Mouse (Mus musculus) C2C12 (cell line): ENCODE measurements around the gene Ccdc186. TPM values are rescaled to one million over a fixed set of nuclear protein-coding genes. Genes with fewer than 3 reads are reported as not detected.
A peak's percentile ranks its signal among the peaks of the same experiment; 100 is the strongest.

Source experiments
- H3K27me3 ChIP-seq: one replicate; pipeline ENCODE4 v1.6.1; 2011; ENCODE audit not compliant: control insufficient read depth, insufficient read depth, insufficient read length
- H3K36me3 ChIP-seq: one replicate; pipeline ENCODE4 v1.6.1; 2011; ENCODE audit not compliant: control insufficient read depth, insufficient read depth
- H3K4me3 ChIP-seq: one replicate; pipeline ENCODE4 v1.5.1; 2011; ENCODE audit warnings: mild to moderate bottlenecking, control low read depth; ENCODE audit not compliant: poor library complexity, insufficient read depth, severe bottlenecking
- H3K79me2 ChIP-seq: one replicate; pipeline ENCODE4 v1.6.1; 2011; ENCODE audit not compliant: control insufficient read depth, insufficient read depth
- H3K79me3 ChIP-seq: one replicate; pipeline ENCODE4 v1.6.1; 2011; ENCODE audit warnings: low read depth, control low read depth
- H3ac ChIP-seq: one replicate; pipeline ENCODE3; 2011; ENCODE audit warnings: low read depth; ENCODE audit not compliant: control insufficient read depth, insufficient read length
- CEBPB ChIP-seq: IDR thresholded peaks from one replicate; pipeline ENCODE4 v1.6.1; 2011; ENCODE audit warnings: low read depth, mild to moderate bottlenecking, control low read depth, moderate library complexity
- CTCF ChIP-seq: IDR thresholded peaks from one replicate; pipeline ENCODE4 v1.5.1; 2011; ENCODE audit not compliant: control insufficient read depth, insufficient read depth, insufficient read length
- FOSL1 ChIP-seq: IDR thresholded peaks from one replicate; pipeline ENCODE4 v1.8.0; 2011; ENCODE audit warnings: mild to moderate bottlenecking, low read length; ENCODE audit not compliant: poor library complexity, insufficient read depth, severe bottlenecking
- MAX ChIP-seq: IDR thresholded peaks from one replicate; pipeline ENCODE4 v1.6.1; 2011; ENCODE audit warnings: mild to moderate bottlenecking, control low read depth
- MYOD1 ChIP-seq: IDR thresholded peaks from one replicate; pipeline ENCODE4 v1.6.1; 2011; ENCODE audit warnings: low read depth; ENCODE audit not compliant: control insufficient read depth, insufficient read length
- MYOG ChIP-seq: IDR thresholded peaks from one replicate; pipeline ENCODE4 v1.6.1; 2011; ENCODE audit not compliant: control insufficient read depth, insufficient read length; ENCODE audit errors: extremely low read depth
- USF1 ChIP-seq: IDR thresholded peaks from one replicate; pipeline ENCODE4 v1.6.1; 2011; ENCODE audit warnings: low read depth, mild to moderate bottlenecking, control low read depth, moderate library complexity
- long read RNA-seq, 2 experiments: library from polyadenylated mRNA; unstranded; transcript quantifications; one replicate each; pipeline ENCODE4 v2.0.0; 2019 to 2020
- polyA plus RNA-seq: library from polyadenylated mRNA; unstranded; fragments of >200 nt; fragmentation: generic; extraction: Trizol; gene quantifications from one replicate; pipeline ENCODE4 v1.2.1, GENCODE M21; 2012; ENCODE audit warnings: missing spikeins

Gene Ccdc186
- 2.9 TPM for polyA plus RNA-seq
- long read RNA-seq, experiment 1, partial matches to known transcripts, result 6 of 9 reads
- long read RNA-seq, experiment 1, other reads (novel, unspliced or antisense), result 3 of 9 reads
- long read RNA-seq, experiment 2, full-length matches to known transcripts, result 5 of 24 reads
- long read RNA-seq, experiment 2, partial matches to known transcripts, result 13 of 24 reads
- long read RNA-seq, experiment 2, other reads (novel, unspliced or antisense), result 6 of 24 reads

DNA sequence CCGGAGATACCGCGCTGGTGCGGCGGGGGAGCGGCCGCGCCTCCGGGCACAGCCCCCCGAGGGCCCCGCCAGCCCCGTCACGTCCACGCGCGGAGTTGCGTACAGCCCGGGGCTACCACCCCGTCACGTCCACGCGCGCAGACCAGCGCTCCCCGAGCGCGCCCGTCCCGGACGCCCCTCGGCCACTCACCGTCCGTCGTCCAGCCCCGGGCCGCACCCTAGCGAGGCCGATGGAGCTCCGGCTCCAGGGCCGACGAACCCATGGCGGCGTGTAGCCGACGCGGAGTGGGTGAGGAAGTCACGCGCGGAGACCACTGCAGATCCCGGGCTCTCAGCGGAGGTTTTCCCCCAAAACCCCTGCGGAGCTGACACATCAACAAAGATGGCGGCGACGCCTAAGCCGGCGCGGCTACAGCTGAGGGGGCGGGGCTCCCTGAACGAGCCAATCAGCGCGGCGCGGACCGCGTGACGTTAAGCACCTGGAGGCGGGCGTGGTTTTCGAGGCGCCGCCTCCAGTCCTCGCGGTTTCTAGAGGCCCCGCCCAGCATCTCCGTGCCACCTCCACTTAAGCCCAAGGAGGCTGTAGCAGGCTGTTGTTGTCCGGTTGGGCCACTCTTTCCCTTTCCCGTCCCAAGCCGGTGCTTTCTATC is at the start of gene Ccdc186:
Ccdc186 (minus strand) TSS at position 393 of the 650 bp plus-strand sequence.
- Histone ChIP-seq H3K27me3 (no peaks in the 10 kb centered on the region), H3K79me3 (peaks cover 30% of the 10 kb centered on the region)

GRCm38 (mm10) chr19:56867701-56868100 is 45.7 kb upstream of the Ccdc186 start:
- TF ChIP-seq CTCF, result no peak
- TF ChIP-seq USF1, result no peak
- no peak for TF ChIP-seq MYOD1
- TF ChIP-seq MAX, result no peak
- TF ChIP-seq MYOG, result no peak
- no peak for TF ChIP-seq FOSL1
- TF ChIP-seq CEBPB, result no peak
- Histone ChIP-seq H3ac (no peak overlapping the region), H3K27me3 (no peaks in the 10 kb centered on the region), H3K79me3 (no peaks in the 10 kb centered on the region), H3K79me2 (no peaks in the 10 kb centered on the region), H3K36me3 (no peaks in the 10 kb centered on the region), H3K4me3 (no peak overlapping the region)

More for the DNA sequence above, at the start of gene Ccdc186:
- Histone ChIP-seq H3ac (peak within 1 kb of the TSS; percentile 79), H3K36me3 (no peaks in the 10 kb centered on the region), H3K4me3 (peak within 1 kb of the TSS; percentile 91), H3K79me2 (peaks cover 50% of the 10 kb centered on the region)
- TF ChIP-seq CTCF, result no peak
- no peak for TF ChIP-seq MYOG
- TF ChIP-seq CEBPB, result no peak
- no peak for TF ChIP-seq MYOD1
- no peak for TF ChIP-seq MAX
- TF ChIP-seq FOSL1, result no peak
- no peak for TF ChIP-seq USF1

DNA sequence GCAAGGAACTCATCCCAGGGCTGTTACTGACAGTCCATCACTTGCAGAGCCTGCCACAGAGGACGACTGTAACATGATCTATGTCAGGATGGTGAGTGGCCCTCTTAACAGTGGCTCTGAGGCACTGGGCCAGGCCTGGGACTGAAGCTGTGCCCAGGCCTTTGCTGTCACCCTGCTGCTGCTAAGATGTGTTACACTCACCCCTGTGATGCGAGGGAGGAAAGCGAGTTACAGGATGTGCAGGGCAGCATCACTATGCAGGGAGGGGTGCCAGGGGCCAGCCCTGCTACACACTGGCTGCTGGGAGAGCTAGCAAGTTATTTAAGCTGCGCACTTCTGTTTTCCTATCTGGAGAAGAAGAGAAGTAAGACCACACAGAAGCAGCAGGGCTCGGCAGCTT is 34.5 kb upstream of the Ccdc186 start:
- TF ChIP-seq CEBPB (no peak), CTCF (no peak), USF1 (no peak), MYOG (no peak), MYOD1 (no peak), MAX (no peak)
- no peaks in the 10 kb centered on the region for H3K79me2 ChIP-seq
- H3ac ChIP-seq, result no peak overlapping the region
- H3K79me3 ChIP-seq, result no peaks in the 10 kb centered on the region
- no peaks in the 10 kb centered on the region for H3K36me3 ChIP-seq
- H3K4me3 ChIP-seq, result no peak overlapping the region
- no peaks in the 10 kb centered on the region for H3K27me3 ChIP-seq

GRCm38 (mm10) chr19:56852590-56852989 is 30.6 kb upstream of the Ccdc186 start:
- Histone ChIP-seq H3K79me2 (no peaks in the 10 kb centered on the region), H3K4me3 (no peak overlapping the region), H3K27me3 (no peaks in the 10 kb centered on the region), H3ac (no peak overlapping the region), H3K79me3 (no peaks in the 10 kb centered on the region), H3K36me3 (no peaks in the 10 kb centered on the region)
- TF ChIP-seq FOSL1 (no peak), MAX (no peak), MYOD1 (no peak)

GRCm38 (mm10) chr19:56842974-56843373 is 21.0 kb upstream of the Ccdc186 start:
- no peaks in the 10 kb centered on the region for H3K79me2 ChIP-seq
- no peaks in the 10 kb centered on the region for H3K27me3 ChIP-seq
- no peak overlapping the region for H3K4me3 ChIP-seq
- TF ChIP-seq MYOD1 (no peak), FOSL1 (no peak), USF1 (no peak), CTCF (no peak), MYOG (no peak), MAX (no peak), CEBPB (no peak)
- H3K79me3 ChIP-seq, result no peaks in the 10 kb centered on the region
- H3K36me3 ChIP-seq, result no peaks in the 10 kb centered on the region
- H3ac ChIP-seq, result no peak overlapping the region

- no peaks in the 10 kb centered on the region for H3K79me2 ChIP-seq
- no peaks in the 10 kb centered on the region for H3K27me3 ChIP-seq
- H3K79me3 ChIP-seq, result no peaks in the 10 kb centered on the region
- H3ac ChIP-seq, result no peak overlapping the region
- no peak overlapping the region for H3K4me3 ChIP-seq
- H3K36me3 ChIP-seq, result no peaks in the 10 kb centered on the region
- no peak for TF ChIP-seq FOSL1
- TF ChIP-seq MYOG, result no peak
- no peak for TF ChIP-seq CTCF
These were observed 17.1 kb upstream of the Ccdc186 start for GRCm38 (mm10) chr19:56838942-56839706.
